Mouse (Mus musculus) stomach, embryonic 15.5 days (tissue): ENCODE data around the gene Zpr1. TPM values are rescaled to one million over a fixed set of nuclear protein-coding genes. Genes with fewer than 3 reads are reported as not detected.
"Not testable (repeated sequence)": the region's sequence is repeated elsewhere in the genome, so short reads cannot be mapped to it uniquely, and the experiment has no call there.

Source experiments
- ATAC-seq: fragments of 200-750 bp; cut with Nextera tagmentation; 2 replicates; pipeline ENCODE4 v1.8.0; 2017; ENCODE audit warnings: low read depth, moderate number of reproducible peaks, moderate TSS enrichment; ENCODE audit not compliant: insufficient read depth, low FRiP score
- H3K27ac ChIP-seq: fragments of 300-500 bp; sonication (generic); 2 replicates; pipeline ENCODE4 v1.5.1; 2015; ENCODE audit warnings: mild to moderate bottlenecking, inconsistent platforms
- H3K27me3 ChIP-seq: fragments of 300-500 bp; sonication (generic); replicated peaks from 2 replicates; pipeline ENCODE4 v1.6.1; 2015; ENCODE audit warnings: inconsistent platforms
- H3K36me3 ChIP-seq: fragments of 300-500 bp; sonication (generic); 2 replicates; pipeline ENCODE4 v1.6.1; 2015; ENCODE audit warnings: inconsistent platforms
- H3K4me1 ChIP-seq: fragments of 300-500 bp; sonication (generic); 2 replicates; pipeline ENCODE4 v1.6.1; 2015; ENCODE audit warnings: inconsistent platforms
- H3K4me2 ChIP-seq: fragments of 300-500 bp; sonication (generic); 2 replicates; pipeline ENCODE4 v1.6.1; 2015; ENCODE audit warnings: mild to moderate bottlenecking, inconsistent platforms
- H3K4me3 ChIP-seq: fragments of 300-500 bp; sonication (generic); replicated peaks from 2 replicates; pipeline ENCODE4 v1.5.1; 2015; ENCODE audit warnings: inconsistent platforms
- H3K9ac ChIP-seq: fragments of 300-500 bp; sonication (generic); 2 replicates; pipeline ENCODE4 v1.6.1; 2015; ENCODE audit warnings: inconsistent platforms
- H3K9me3 ChIP-seq: fragments of 300-500 bp; sonication (generic); 2 replicates; pipeline ENCODE4 v1.6.1; 2016; ENCODE audit warnings: inconsistent platforms
- WGBS: fragments of 180-500 bp; shearing (Covaris S2); methylation state at CpG from one replicate; pipeline ENCODE4 v1.1.7; 2015; 5-methylcytosine and 5-hydroxymethylcytosine counted together
- polyA plus RNA-seq: library from polyadenylated mRNA; unstranded; fragments of >200 nt; fragmentation: Nextera tagmentation; extraction: Ambion mirVana; gene quantifications from 2 replicates; pipeline ENCODE4 v1.2.1, GENCODE M21; 2015

Gene Zpr1
- polyA plus RNA-seq, 1 experiment from 2014 or later: 52.2 TPM

GRCm38 (mm10) chr9:46316909-46317308 lies 44.0 kb downstream of the Zpr1 start:
- Histone ChIP-seq H3K27ac (no peak overlapping the region), H3K36me3 (no peaks in the 10 kb centered on the region), H3K27me3 (no peaks in the 10 kb centered on the region), H3K9me3 (no peaks in the 10 kb centered on the region), H3K4me2 (no peak overlapping the region), H3K4me1 (no peaks in the 10 kb centered on the region), H3K9ac (no peak overlapping the region), H3K4me3 (no peak overlapping the region)
- 64% methylated on average over 8 of the region's 8 CpGs for WGBS
- ATAC-seq: no peak

- Histone ChIP-seq H3K9me3 (no peaks in the 10 kb centered on the region), H3K9ac (no peak overlapping the region), H3K27ac (no peak overlapping the region), H3K36me3 (no peaks in the 10 kb centered on the region), H3K4me3 (no peak overlapping the region), H3K4me2 (no peak overlapping the region), H3K27me3 (no peaks in the 10 kb centered on the region), H3K4me1 (no peaks in the 10 kb centered on the region)
- no peak for ATAC-seq
- 89% methylated on average over 3 of the region's 3 CpGs for WGBS
These were observed 45.1 kb downstream of the Zpr1 start for GRCm38 (mm10) chr9:46317957-46318356.

GRCm38 (mm10) chr9:46319886-46320285 lies 47.0 kb downstream of the Zpr1 start, which contains the start of gene 4931429L15Rik:
TSS of gene 4931429L15Rik (minus strand) at chr9:46319986.
- WGBS: 86% methylated on average over 6 of the region's 6 CpGs
- H3K27ac ChIP-seq, H3K9me3 ChIP-seq, H3K9ac ChIP-seq, H3K4me3 ChIP-seq, H3K27me3 ChIP-seq, H3K4me2 ChIP-seq, ATAC-seq, H3K36me3 ChIP-seq, H3K4me1 ChIP-seq: not testable (repeated sequence)

- Histone ChIP-seq H3K9ac (no peak overlapping the region), H3K27ac (no peak overlapping the region), H3K36me3 (no peaks in the 10 kb centered on the region), H3K4me3 (no peak overlapping the region), H3K9me3 (no peaks in the 10 kb centered on the region), H3K27me3 (no peaks in the 10 kb centered on the region), H3K4me1 (no peaks in the 10 kb centered on the region), H3K4me2 (no peak overlapping the region)
- 81% methylated on average over 2 of the region's 2 CpGs for WGBS
- no peak for ATAC-seq
These were observed 47.6 kb downstream of the Zpr1 start for GRCm38 (mm10) chr9:46320461-46320860.

GRCm38 (mm10) chr9:46326694-46327405 lies 54.0 kb downstream of the Zpr1 start:
- Histone ChIP-seq H3K9me3 (no peaks in the 10 kb centered on the region), H3K4me2 (no peak overlapping the region), H3K9ac (no peak overlapping the region), H3K4me1 (0 out of 2 replicates have a peak, but pooled peaks cover 12% of the 10 kb centered on the region), H3K27ac (no peak overlapping the region), H3K27me3 (no peaks in the 10 kb centered on the region), H3K4me3 (no peak overlapping the region), H3K36me3 (no peaks in the 10 kb centered on the region)
- ATAC-seq: no peak
- 90% methylated on average over 11 of the region's 11 CpGs for WGBS

GRCm38 (mm10) chr9:46327706-46328571 lies 55.1 kb downstream of the Zpr1 start:
- Histone ChIP-seq H3K4me3 (peak overlapping the region; percentile 33), H3K27ac (no peak overlapping the region), H3K4me1 (0 out of 2 replicates have a peak, but pooled peaks cover 12% of the 10 kb centered on the region), H3K9me3 (no peaks in the 10 kb centered on the region), H3K9ac (no peak overlapping the region), H3K36me3 (no peaks in the 10 kb centered on the region), H3K4me2 (peak overlapping the region; percentile 56), H3K27me3 (no peaks in the 10 kb centered on the region)
- WGBS: 70% methylated on average over 25 of the region's 25 CpGs
- ATAC-seq: no peak

- Histone ChIP-seq H3K27me3 (no peaks in the 10 kb centered on the region), H3K36me3 (no peaks in the 10 kb centered on the region), H3K4me3 (peak overlapping the region; percentile 33), H3K4me2 (peak overlapping the region; percentile 56), H3K9me3 (no peaks in the 10 kb centered on the region), H3K27ac (peak overlapping the region; percentile 8; the same call in 1 of the 2 replicates), H3K4me1 (0 out of 2 replicates have a peak, but pooled peaks cover 12% of the 10 kb centered on the region), H3K9ac (peak overlapping the region; percentile 19; the same call in 1 of the 2 replicates)
- 8% methylated on average over 30 of the region's 30 CpGs for WGBS
- peak; percentile 48; the same call in 1 of the 2 replicates for ATAC-seq
These were observed 55.8 kb downstream of the Zpr1 start for GRCm38 (mm10) chr9:46328572-46329249.

- Histone ChIP-seq H3K27ac (peak overlapping the region; percentile 8; the same call in 1 of the 2 replicates), H3K36me3 (no peaks in the 10 kb centered on the region), H3K4me2 (peak overlapping the region; percentile 56), H3K27me3 (no peaks in the 10 kb centered on the region), H3K4me3 (peak overlapping the region; percentile 33), H3K9me3 (no peaks in the 10 kb centered on the region), H3K9ac (0 out of 2 replicates have a peak overlapping the region, but pooled peaks have one; percentile 19), H3K4me1 (0 out of 2 replicates have a peak, but pooled peaks cover 12% of the 10 kb centered on the region)
- 6% methylated on average over 19 of the region's 19 CpGs for WGBS
- 0 out of 2 replicates have a peak, but pooled peaks have one; percentile 11 for ATAC-seq
These were observed 56.4 kb downstream of the Zpr1 start for GRCm38 (mm10) chr9:46329250-46329648.

GRCm38 (mm10) chr9:46329801-46330585 lies 57.1 kb downstream of the Zpr1 start:
- H3K4me2 ChIP-seq: no peak overlapping the region

GRCm38 (mm10) chr9:46330586-46330895 lies 57.7 kb downstream of the Zpr1 start:
- H3K9me3 ChIP-seq: no peaks in the 10 kb centered on the region
- WGBS: 43% methylated on average over 6 of the region's 6 CpGs
- no peak overlapping the region for H3K9ac ChIP-seq

More at GRCm38 (mm10) chr9:46329801-46330585, 57.1 kb downstream of the Zpr1 start:
- Histone ChIP-seq H3K27ac (no peak overlapping the region), H3K4me1 (0 out of 2 replicates have a peak, but pooled peaks cover 12% of the 10 kb centered on the region), H3K9ac (no peak overlapping the region), H3K27me3 (0 out of 2 replicates have a peak, but pooled peaks cover 4% of the 10 kb centered on the region), H3K4me3 (no peak overlapping the region; the same call in 1 of the 2 replicates), H3K36me3 (no peaks in the 10 kb centered on the region), H3K9me3 (no peaks in the 10 kb centered on the region)
- ATAC-seq: no peak
- WGBS: 27% methylated on average over 24 of the region's 24 CpGs

GRCm38 (mm10) chr9:46331301-46331700 lies 58.4 kb downstream of the Zpr1 start:
- Histone ChIP-seq H3K36me3 (no peaks in the 10 kb centered on the region), H3K4me3 (no peak overlapping the region), H3K4me2 (no peak overlapping the region), H3K4me1 (0 out of 2 replicates have a peak, but pooled peaks cover 12% of the 10 kb centered on the region), H3K27me3 (0 out of 2 replicates have a peak, but pooled peaks cover 4% of the 10 kb centered on the region), H3K9ac (no peak overlapping the region), H3K9me3 (no peaks in the 10 kb centered on the region), H3K27ac (no peak overlapping the region)
- 89% methylated on average over 1 of the region's 1 CpGs for WGBS
- ATAC-seq: no peak

More at GRCm38 (mm10) chr9:46330586-46330895, 57.7 kb downstream of the Zpr1 start:
- ATAC-seq: no peak
- H3K36me3 ChIP-seq: no peaks in the 10 kb centered on the region
- 0 out of 2 replicates have a peak, but pooled peaks cover 12% of the 10 kb centered on the region for H3K4me1 ChIP-seq
- H3K27me3 ChIP-seq: 0 out of 2 replicates have a peak, but pooled peaks cover 4% of the 10 kb centered on the region
- H3K27ac ChIP-seq: no peak overlapping the region
- H3K4me3 ChIP-seq: no peak overlapping the region
- H3K4me2 ChIP-seq: no peak overlapping the region
